Mouse (Mus musculus): ENCODE results near the gene Zfp622.

DNA sequence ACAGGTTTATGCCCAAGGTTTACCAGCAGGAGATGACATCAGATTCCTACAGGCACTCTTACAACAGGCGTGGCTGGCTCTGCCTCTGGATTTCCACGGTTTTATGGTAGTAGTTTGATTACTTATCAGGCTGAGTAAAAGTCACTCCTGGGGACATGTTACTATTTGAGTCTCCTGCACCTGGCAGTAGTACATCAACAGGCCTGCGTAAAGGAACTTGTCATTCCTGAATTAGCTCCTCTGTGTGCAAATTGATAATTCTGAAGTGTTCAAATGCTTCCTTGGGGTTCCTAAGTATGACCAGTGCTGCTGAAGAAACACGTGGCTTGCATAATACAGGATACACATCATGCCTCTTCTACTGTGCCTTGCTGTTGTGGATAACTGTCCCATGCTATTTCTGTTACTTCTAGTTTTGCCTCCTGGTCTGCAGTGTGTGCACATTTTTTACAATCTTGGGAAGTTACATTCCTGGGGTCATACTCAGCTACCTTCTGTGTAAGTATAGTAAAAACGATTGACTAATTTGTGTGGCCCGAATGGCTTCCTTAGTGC is 17.9 kb upstream of the Zfp622 start:
- TF ChIP-seq CTCF (IDR thresholded peaks at IDR 0.05; ENCODE audit: borderline replicate concordance, insufficient read depth, low read depth, low read length) (no peak), POLR2A (IDR thresholded peaks at IDR 0.05; ENCODE audit: borderline replicate concordance, insufficient read depth, low read length) (no peak)
